Mouse (Mus musculus) retina, embryonic 14.5 days (tissue): ENCODE data around the gene C330021F23Rik.

Source experiments
- DNase-seq: peaks from one replicate; pipeline ENCODE4 v3.0.0-alpha.2; 2015; ENCODE audit warnings: low spot score

The C330021F23Rik gene

DNA sequence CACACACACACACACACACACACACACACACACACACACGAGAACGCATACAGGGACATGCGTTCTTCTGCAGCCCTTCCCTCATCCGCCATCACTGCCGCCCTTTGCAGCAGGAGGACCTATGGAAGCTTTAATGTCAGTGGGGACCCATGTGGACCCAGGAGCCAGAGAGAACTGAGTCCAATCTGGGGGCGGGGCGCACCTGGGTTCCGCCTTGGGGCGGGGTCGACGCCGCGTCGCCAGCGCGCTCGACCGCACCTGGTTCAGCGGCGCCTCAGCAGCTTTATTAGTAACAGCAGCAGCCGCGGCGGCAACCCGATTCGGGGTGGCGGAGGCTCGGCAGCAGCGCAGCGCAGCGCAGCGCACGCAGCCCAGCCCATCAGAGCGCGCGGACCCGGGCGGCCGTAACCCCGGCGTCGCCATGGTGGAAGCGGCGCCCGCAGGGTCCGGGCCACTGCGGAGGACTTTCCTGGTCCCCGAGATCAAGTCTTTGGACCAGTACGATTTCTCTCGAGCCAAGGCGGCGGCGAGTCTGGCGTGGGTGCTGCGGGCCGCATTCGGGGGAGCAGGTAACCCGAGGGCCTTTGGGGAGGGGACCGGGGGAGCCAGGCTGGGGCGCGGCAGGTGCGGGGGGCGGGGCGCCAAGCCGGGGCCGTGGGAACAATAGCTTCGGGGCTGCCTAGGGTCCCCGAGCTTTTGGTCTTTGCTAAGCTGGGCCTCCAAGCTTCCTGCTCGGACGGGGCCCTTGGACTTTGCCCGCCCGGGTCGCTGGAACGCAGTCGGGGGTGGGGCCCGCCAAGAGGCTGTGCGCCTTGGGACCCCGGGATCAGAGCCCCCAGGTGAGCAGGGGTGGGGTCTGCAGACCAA lies 19.8 kb downstream of the C330021F23Rik start:
- peak; percentile 75 for DNase-seq

- DNase-seq = peak; percentile 39
Observed at GRCm38 (mm10) chr8:3588258-3588633, 20.5 kb downstream of the C330021F23Rik start.

- no peak for DNase-seq
Observed at GRCm38 (mm10) chr8:3593470-3593869, 25.7 kb downstream of the C330021F23Rik start.

- DNase-seq = no peak
Observed at GRCm38 (mm10) chr8:3594466-3594865, 26.7 kb downstream of the C330021F23Rik start.

GRCm38 (mm10) chr8:3598054-3598453 lies 30.3 kb downstream of the C330021F23Rik start:
- no peak for DNase-seq

DNA sequence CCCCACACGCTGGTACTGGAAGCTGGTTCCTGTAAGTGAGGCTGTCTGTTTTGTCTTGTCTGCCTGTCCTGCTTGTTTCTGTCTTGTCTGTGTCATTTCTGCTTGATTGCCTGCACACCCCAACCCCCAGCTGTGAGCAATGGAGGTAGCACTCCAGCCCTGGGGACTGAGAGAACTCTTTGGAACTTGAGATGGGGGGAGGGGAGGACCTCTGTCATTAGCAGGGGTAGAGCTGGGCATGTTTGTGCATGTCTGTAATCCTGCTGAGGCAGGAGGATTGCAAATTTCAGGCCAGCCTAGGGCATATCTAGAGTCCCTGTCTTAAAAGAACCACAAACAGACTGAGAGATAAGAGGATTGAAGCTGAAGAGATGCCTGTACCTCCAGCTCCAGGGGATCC lies 31.4 kb downstream of the C330021F23Rik start:
- no peak for DNase-seq

DNA sequence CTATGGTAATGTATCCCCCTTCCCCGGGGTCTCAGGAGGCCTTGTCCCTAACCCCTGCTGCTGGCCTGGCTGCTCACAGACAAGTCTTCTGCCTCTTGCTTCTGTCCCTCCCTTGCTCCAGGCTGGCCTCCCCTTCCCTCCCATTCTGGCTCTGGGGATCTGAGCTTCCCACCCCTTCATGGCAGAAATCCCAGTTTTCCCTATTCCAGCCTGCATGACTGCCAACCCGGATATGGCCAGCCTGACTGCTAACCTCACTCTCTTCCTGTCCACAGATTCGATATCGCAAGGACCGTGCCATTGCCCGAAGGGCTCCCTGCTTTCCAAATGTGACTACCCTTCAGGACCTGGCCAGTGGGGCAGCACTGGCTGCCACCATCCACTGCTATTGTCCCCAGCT lies 32.6 kb downstream of the C330021F23Rik start:
- no peak for DNase-seq

DNA sequence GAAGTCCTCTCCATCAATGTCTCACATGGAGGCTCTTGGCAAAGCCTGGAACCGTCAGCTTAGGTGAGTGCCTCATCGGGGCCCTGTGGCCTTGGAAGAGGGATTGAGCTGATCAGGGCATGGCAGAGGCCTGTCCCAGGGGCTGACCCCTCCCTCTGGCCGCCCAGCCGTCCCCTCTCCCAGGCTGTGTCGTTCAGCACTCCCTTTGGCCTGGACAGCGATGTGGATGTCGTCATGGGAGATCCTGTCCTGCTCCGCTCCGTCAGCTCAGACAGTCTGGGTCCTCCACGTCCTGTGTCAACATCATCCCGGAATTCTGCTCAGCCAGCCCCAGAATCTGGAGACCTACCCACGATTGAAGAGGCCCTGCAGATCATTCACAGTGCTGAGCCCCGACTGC lies 35.6 kb downstream of the C330021F23Rik start:
- no peak for DNase-seq

GRCm38 (mm10) chr8:3606593-3606992 lies 38.8 kb downstream of the C330021F23Rik start:
- DNase-seq = no peak

- no peak for DNase-seq
Observed at GRCm38 (mm10) chr8:3607822-3608221, 40.0 kb downstream of the C330021F23Rik start.

GRCm38 (mm10) chr8:3609046-3609815 lies 41.4 kb downstream of the C330021F23Rik start:
- DNase-seq = no peak

DNA sequence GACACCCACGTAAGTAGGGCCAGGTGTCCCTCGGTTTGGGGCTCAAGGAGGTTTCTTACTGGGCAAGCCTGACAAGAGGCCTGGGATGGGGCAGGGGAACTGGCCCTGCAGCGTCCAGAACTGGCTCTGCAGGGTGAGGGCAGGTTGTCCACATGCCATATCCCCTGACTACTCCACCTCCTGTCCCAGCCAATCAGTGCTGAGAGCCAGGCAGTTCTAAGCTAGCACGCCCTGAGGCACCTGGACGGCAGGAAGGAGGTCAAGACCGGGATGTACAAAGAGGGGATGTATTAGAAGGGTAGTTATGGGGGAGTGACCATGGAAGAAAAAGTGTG lies 42.0 kb downstream of the C330021F23Rik start:
- no peak for DNase-seq

DNA sequence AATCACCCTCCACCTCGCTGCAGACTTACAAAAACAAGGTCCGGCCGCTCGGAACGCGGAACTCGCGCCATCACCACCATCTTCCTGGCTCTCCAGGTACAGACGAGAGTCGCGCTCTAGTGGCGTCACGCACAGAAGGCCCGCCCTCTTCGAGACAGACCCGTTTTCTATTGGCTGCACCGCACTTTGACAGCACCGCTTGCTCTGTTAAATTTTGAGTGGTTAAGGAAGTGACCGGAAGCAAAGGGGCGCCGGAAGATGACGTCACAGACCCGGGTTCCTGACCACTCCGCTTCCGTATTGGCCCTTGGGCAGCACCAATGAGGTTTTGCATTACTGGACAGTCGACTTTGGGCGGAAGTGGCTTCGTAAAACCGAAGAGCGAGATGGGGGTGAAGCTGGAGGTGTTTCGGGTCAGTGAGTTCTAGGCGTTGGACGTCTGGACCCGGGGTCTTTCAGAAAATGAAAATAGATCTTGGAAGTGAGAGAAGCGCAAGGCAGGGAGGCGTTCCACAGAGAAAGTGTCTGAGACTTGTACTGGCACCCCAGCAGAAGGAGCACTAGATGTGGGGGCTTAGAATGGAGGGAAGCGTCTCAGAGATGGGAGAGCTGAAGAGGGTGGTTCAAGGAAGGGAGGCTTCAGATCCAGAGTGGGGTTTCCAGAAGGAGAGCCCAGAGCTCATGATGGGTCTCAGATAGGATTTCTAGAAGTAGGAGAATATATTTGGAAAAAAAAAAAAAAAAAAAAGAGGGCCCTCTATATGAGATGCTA lies 53.6 kb downstream of the C330021F23Rik start, which contains the start of the genes Xab2 and Pet100:
Xab2 (minus strand) TSS at position 118 of the 772 bp plus-strand sequence.
Pet100 (plus strand) TSS at position 350 of the 772 bp plus-strand sequence.
- peak; percentile 100 for DNase-seq

DNA sequence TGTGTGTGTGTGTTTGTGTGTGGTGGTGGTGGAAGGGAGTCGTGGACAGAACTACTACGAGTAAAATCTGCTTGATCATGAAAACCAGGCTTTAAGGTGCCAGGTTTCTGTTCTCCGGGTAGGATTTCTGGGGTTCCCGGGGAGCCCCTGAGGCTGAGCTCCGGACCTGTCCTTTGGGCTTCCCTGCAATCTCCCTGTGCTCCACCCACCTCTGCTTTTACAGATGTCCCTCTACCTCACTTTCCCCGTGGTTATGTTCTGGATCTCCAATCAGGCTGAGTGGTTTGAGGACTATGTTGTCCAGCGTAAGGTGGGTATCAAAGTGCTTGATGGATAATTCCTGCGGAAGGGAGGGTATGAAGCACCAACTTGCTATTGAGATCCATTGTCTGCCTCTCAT lies 54.3 kb downstream of the C330021F23Rik start:
- no peak for DNase-seq

DNA sequence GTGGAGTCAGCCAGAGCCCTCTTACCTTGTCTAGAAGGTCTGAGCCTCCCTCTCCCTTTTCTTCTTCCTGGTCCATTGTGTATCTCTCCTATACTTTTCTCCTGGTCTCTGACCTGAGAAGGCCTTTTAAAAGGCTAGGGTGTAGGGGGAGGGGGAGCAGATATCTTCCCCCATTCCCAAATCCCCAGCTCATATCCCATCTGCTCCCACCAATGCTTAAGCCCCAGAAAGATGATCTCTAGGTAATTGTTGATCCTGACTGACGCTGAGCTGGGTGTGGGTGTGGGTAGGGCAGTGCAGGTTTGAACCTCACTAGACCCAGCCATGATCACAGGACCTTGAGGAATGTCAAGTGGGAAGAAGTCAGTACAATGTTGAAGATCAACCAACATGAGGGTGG lies 57.7 kb downstream of the C330021F23Rik start, which contains the start of gene Pcp2:
Pcp2 (minus strand) TSS at position 101 of the 400 bp plus-strand sequence.
- no peak for DNase-seq

DNA sequence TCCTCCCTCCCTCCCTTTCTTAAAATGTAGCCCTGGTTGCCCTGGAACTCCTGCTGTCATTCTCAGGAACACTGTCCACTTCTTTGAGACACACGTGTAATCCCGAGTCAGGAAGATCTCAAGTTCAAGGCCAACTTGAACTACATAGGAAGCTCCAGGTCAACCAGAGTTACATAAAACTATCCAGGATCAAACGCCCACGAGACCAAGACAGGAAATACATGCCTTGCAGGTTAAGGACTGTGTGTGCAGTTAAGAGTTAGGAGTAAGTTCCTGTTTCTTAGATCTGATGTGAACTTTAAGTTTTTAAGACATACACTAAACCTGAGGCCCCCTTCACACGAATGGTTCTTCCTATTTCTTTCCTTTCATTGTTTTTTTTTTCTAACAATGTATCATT lies 59.2 kb downstream of the C330021F23Rik start:
- DNase-seq = no peak

DNA sequence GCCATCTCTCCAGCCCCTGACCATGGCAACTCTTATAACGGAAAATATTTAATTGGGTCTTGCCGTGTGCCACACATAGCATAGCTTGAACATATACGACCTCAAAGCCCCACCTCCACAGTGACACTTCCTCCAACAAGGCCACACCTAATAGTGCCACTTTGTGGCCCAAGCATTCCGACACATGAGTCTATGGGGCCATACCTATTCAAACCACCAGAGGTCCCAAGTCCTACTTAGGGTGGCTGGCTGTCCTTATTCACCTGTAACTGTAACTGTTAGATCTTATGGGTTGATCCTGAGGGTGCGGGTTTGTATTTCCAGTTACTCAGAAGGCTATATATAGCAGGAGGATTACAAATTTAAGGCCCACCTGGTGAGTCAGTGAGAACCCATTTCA lies 60.2 kb downstream of the C330021F23Rik start:
- peak; percentile 58 for DNase-seq

GRCm38 (mm10) chr8:3630647-3631477 lies 63.1 kb downstream of the C330021F23Rik start, which contains the start of gene Stxbp2:
Stxbp2 (plus strand) TSS chr8:3630955.
- peak; percentile 76 for DNase-seq

DNA sequence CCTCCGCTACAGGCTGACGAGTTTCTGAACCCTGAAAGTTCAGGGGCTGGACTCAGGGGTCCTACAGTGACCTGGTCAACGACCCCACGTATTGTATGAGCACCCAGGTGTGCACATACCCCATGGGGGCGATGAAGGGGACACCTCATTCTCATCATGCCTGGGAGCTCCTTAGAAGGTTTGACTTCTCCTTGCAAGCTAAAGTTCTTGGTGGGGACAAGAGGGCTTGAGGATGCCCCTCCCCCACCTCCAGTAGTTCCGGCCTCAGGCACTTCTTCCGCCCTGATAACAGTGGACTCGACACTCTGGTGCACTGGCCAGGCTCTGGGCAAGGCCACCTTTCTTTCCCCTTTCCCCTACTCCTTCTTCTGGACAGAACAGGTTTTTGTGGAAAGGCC lies 63.7 kb downstream of the C330021F23Rik start:
- DNase-seq = peak; percentile 32
